Mouse (Mus musculus): ENCODE measurements around the gene Zfp652.
"Not testable (repeated sequence)": the region's sequence is repeated elsewhere in the genome, so short reads cannot be mapped to it uniquely, and the experiment has no call there.

The Zfp652 gene

DNA sequence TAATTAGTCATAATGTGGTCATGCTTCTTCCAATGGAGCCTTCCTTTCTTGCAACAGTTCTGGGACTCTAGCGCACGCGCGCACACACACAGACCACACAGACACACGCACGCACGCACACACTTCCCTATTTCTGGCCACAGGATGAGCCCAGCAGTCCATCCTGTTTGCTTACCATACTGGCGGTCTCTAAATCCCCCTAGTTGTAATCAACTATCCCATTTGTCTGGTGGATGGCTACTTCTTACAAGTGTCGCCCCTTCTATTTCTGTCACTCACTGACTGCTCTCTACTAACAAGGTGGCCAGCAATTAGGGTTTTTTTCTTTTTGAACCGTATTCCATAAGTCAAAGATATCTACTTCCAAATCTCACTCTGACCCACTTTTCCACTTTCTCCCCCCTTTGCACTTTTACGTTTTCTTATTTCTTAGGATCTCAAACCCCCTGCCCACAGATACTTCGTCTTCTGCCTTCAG is 349 bp upstream of the Zfp652 start:
- no peak for DNase-seq (ENCODE audit: low read depth)

DNA sequence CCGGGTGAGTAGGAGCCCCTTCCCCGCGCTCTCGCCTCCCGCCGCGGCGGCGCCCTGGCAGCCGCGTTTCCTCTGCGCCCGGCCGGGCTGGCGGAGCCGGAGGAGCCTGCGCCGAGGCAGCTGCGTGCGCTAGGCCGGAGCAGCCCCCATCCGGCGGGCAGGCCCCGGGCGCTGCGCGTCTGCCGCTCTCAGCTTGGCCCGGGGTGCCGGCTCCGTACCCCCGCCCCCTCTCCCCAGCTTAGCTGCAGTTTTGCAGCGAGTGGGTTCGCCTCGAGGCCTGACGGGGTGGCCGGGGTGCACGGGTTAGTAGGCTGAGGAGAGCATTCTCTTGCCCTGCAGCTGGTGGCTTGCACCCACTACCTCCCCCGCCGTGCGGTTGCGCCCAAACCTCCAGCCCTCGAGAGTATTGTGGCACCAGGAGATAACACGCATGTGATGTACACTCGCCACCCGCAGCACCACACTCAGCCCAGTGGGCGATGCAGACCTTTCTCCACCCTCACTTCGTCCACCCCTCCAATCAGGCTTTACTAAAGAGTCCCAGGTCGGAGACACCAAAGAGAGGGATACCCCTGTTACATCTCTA is 845 bp downstream of the Zfp652 start:
- DNase-seq (ENCODE audit: low read depth): no peak

DNA sequence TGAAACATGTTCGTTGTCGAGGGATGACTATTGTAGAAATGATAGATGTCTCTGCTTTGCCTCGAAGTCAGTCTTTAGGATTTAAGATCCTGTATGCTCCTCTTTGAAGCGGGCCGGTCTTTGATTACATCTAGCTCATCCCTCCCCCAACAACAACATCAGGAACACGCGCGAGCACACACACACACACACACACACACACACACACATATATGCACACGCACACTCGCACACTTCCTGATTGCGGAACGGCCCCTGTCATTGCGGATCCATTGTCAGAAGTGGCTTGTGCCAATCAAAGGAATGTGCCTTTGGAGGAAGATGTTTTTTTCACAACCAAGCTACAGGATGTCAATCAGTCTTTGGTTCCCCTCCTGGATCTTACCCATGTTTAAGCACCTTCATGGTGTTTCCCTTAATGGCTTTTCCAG is 1.4 kb downstream of the Zfp652 start:
- DNase-seq (ENCODE audit: low read depth): no peak

DNA sequence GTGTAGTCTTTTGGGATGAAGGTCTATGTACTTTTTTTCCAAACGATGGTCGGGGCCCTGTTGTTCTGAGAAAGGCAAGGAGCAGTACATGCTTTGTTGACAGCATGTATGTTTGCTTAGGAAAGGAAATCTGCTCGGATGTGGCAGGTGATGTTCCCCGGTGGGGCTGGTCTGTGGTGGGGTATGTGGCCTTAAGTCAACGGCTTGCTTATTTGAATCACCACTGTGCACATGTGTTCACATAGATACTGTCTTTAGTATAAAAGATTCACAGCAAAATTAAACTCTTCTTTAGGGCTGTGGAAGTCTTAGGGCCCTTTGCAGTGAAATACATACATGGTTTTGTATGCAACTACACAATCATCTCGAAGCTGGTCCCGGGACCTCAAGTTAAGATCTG is 1.9 kb downstream of the Zfp652 start:
- no peak for DNase-seq (ENCODE audit: low read depth)

DNA sequence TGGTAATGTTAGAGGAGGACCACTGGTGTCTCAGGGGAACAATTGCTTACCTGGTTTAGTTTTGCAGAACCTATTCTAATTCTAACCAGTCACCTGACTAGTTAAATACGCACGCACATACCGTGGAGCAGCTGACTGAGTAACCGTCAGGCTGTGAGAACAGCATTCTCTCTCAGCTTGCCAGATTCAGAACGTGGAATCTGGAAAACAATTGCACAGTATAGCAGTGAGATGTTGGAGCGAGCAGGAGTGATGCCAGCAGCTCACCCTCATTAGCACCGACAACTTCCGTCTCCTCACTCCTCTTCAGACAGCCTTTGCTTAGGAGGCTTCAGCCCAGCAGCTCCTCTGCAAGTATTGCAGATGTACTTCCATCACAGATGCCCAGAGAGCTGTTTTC is 3.7 kb downstream of the Zfp652 start:
- DNase-seq (ENCODE audit: low read depth): no peak

DNA sequence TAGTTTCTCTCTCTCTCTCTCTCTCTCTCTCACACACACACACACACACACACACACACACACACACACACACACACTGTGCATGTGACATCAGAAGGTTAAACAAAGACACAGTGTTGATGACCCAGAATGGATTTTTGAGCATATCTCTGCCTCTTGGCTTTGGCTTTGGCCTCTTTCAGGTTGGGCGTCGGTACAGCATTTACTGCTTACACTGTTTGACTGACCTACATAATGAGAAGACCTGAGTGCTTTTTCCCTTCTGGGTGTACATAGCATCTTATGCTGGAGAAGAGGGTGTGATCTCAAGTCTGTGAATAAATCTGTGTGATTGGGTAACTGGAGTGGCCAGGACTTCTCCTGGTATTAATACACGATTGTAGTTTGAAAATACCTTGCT is 6.9 kb downstream of the Zfp652 start:
- no peak for DNase-seq (ENCODE audit: low read depth)

DNA sequence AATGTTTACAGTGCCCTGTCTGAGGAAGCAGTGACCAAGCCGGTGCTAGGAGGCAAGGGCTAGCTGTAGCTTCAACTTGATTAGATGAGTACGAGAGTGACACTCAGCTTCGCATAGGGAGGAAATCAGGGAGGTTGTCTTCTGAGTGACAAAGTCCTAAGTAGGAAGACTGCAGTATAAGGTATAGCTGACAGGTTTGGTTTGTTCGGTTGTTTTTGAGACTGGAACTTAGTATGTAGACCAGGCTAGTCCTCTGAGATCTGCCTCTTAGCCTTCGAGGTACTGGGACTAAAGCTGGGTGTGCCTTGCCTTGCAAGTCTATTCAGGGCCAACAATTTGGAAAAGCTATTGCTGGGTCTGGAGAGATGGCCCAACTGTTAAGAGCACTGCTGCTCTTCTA is 10.8 kb downstream of the Zfp652 start, which contains the start of gene B130006D01Rik:
Gene B130006D01Rik (plus strand): TSS at position 301 of the 400 bp plus-strand sequence.
- no peak for DNase-seq (ENCODE audit: low read depth)

DNA sequence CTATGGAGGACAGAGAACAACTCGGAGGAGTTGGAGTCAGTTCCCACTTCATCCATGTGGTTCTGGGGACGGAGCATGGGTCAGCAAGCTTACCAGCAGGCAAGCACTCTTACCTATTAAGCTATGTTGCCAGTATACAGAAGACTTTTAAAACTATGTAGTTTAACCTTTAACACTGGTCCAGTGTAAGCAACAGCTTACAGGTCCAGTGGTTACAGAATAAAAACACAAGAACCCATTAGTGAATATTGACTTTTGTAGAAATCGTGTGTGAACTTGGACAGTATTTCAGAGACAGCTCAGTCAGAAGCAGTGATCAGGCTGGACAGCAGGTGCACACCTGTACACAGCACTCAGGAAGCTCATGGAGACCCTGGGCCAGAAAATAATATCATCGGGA is 12.0 kb downstream of the Zfp652 start:
- no peak for DNase-seq (ENCODE audit: low read depth)

DNA sequence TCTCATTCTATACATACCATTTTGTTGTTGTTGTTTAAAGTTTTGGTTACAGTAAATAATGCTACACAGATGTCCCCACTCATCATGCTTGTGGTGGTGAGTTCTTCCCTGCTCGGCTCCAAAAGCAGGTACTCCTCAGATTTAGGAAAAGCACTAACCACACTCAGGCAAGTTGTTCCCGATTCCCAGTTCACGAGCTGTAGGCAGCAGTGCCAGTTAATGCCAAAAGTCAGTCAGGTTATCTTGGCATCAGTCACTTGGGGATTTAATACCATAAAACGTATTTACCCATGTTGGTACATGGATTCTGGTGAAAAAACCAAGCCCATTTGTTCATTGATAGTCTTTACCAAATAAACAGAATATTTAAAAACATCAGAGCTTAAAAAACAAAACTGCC is 13.7 kb downstream of the Zfp652 start:
- DNase-seq (ENCODE audit: low read depth): no peak

DNA sequence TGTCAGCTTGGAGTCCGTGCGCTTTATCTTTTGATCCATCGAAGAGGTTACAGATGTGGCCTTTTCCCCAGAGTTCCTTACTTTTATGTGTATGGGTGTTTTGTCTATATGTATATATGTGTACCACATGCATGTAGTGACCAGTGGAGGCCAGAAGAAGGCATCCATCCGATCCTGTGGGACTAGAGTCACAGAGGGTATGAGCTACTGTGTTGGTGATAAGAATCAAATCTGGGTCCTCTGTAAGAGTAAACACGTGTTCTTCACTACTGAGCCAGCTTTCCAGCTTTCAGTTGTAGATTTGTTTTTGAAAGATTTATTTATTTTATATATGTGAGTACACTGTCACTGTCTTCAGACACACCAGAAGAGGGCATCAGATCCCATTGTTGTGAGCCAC is 15.5 kb downstream of the Zfp652 start:
- DNase-seq (ENCODE audit: low read depth): no peak

DNA sequence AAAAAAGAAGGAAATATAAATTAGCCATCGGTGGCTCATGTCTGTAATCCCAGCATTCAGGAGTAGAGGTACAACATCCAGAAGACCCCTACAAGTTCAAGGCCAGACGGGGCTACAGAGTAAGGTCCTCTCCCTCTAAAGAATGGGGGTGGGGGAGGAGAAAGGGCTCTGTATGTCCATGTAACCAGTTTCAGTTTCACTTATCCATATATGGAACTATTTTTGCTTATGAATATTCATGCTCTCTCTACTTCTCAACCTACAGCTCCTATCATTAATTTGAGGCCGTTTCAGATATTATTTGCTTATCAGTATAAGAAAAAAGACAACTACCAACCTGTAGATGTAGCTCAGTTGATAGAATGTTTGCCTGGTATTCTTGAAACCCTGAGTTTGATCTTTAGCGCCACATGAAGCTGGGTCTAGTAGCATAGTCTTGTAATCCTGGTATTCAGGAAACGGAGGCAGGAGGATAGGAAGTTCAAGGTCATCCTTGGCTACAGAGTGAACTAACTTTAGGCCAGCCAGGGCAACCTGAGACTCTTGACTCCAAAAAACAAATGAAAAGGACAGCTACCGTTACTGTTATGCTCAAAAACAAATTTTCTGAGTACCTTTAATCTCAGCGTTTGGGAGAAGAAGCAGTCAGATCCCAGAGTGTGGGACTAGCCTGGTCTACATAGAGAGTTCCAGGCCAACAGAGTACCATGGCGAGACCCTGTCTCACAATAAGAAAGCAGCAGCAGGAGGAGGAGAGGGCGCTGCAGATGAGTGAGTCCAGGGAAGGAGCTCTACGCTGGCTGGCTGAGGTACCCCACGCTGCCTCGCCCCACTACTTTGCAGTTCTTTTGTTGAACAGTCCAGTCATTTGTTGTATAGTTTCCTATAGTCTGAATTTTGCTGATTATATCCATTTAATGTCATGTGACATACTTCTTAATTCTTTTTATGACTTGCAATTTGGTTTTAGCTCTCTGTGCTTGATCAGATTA is 16.7 kb downstream of the Zfp652 start:
- no peak for DNase-seq (ENCODE audit: low read depth)

DNA sequence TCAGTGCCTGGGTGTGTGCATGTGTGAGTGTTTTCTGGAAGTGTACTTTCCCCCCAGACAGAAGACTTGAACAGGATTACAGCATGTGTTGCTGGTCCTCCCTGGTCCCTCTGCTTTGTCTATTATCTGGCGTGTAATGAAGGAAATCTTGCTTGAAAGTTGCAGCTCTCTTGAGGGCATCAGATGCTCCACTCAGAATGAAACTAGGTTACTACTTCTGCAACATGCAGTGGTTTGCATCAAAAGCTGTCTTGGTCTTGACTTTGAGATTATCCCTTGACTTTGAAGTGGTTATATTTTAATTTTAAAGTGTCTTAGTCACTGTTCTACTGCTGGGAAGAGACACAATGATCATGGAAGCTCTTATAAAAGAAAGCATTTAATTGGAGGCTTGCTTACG is 22.0 kb downstream of the Zfp652 start:
- no peak for DNase-seq (ENCODE audit: low read depth)

DNA sequence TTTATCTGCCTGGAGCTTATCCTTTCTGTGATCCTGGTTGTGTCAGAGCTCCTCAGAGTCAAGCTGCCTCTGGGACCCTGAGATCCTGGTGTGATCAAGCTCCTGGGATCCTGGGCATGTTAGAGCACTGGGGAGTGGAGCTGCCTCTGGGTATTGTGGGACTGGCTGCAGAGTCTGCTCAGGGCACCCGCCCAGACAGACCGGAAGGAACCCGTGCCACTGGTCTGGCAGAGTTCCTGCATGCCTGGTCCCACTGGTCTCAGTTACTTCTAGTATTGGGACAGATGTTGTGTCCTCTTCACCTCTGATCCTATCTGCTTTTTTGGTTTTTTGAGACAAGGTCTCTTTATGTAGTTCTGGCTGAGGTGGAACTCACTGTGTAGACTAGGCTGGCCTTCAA is 25.3 kb downstream of the Zfp652 start:
- no peak for DNase-seq (ENCODE audit: low read depth)

DNA sequence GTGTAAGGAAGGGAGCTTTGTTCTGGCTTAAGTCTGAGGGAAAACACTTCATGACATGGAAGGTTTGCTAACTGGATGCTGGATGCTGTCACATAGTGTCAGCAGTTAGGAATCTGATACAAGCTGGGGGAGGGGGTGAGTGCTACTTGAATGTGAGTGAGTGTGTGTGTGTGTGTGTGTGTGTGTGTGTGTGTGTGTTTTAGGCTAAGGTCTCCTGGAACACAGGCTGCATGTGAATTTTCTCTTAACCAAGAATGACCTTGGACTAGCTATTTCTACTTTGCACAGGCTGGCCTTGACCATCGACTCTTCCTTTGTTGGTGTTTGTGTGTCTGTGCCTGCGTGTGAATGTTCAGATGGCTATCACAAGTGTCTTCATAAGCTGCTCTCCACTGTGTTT is 32.0 kb downstream of the Zfp652 start:
- no peak for DNase-seq (ENCODE audit: low read depth)

DNA sequence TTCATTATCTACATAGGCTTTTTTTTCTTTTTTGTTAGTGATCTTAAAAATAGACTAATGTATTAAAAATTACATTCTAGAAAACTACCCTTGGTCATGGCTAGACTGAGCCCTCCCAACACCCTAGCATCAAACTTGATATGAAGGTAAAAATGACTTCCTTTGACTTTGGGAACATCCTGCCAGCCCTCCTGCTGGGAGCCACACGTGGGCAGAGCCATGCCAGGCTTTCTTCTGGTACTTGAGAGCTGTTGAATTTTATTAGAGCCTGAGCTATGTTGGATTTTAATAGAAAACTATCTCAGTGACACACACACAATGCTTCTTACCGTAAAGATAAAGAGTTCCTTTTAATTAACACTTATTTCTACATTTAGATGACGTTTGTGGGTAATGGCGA is 34.3 kb downstream of the Zfp652 start:
- no peak for DNase-seq (ENCODE audit: low read depth)

DNA sequence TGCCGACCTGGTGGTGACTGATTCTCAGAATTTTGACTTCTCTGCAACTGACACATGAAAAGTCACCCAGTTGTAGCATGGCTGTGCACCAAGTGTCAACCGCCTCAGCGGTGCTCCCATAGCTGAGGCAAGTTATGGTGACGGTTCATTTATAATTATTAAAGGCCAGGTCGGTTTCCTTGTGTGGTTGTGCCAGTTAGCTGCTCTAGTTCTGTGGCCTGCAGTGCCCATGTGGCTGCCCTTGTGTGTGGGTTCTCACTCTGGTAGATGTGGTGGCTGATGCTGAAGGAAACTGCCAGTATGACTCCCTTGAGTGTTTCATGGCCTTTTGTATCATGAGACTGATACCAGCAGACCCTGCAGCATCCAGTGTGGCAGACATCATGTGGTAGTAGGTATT is 35.9 kb downstream of the Zfp652 start:
- no peak for DNase-seq (ENCODE audit: low read depth)

DNA sequence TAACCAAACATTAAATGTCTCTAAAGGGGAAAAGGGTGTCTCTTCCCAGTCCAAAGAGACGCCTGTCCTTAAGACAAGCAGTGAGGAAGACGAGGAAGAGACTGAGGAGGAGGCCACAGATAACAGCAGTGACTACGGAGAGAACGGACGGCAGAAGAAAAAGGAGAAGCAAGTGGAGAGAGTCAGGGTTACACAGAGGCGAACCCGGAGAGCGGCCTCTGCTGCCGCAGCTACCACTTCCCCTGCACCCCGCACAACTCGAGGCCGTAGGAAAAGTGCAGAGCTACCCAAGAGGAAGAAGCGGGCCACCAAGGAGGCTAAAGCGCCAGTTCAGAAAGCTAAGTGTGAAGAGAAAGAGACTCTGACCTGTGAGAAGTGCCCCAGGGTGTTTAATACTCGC is 37.1 kb downstream of the Zfp652 start:
- no peak for DNase-seq (ENCODE audit: low read depth)

DNA sequence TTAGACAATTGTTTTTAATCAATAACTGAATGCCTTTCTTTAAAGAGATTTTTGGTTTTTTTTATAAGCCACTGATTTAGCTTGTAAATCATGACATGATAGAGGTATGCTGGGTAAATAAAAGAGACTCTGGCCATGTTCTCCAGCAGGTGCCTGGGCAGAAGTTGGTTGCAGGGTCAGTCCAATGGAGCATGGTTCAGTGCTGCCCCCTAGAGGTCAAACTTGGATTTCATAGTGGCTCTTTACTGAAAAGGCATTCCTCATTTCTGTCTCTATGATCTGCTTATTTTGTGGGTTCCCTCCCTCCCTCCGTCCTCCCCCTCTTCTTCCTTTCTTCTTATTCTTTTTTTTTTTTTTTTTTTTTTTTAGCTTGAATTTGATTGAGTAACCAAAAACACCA is 38.5 kb downstream of the Zfp652 start:
- DNase-seq (ENCODE audit: low read depth): peak; percentile 41

DNA sequence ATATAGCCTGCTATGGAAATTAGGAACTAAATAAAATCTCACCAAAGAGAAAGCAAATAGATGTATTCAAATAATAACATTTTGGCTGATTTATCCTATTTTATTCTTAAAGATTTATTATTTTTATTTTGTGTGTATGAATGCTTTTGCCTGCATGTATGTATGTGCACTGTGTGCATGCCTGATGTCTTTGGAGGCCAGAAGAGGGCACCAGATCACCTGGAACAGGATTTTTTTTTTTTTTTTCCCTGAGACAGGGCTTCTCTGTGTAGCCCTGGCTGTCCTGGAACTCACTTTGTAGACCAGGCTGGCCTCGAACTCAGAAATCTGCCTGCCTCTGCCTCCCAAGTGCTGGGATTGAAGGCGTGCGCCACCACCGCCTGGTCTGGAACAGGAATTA is 42.7 kb downstream of the Zfp652 start:
- not testable (repeated sequence) for DNase-seq (ENCODE audit: low read depth)

DNA sequence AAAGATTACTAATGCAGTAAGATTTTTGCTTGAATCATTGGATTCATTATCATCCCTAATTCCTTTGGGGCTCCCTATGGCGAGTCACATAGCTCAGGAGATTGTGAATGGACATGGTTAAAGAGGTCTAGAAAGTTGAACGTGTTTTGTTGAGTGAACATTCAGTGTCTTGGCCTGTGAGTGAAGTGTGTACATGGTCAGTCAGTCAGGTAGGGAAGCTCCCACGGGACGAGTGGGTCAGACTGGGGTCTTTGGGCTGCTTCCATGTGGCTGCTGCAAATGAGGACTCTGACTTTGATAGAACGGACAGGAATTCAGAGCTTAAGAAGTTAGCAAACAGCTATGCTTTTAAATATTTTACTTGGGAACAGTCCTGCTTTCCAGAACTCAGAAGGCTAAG is 48.0 kb downstream of the Zfp652 start:
- DNase-seq (ENCODE audit: low read depth): no peak

DNA sequence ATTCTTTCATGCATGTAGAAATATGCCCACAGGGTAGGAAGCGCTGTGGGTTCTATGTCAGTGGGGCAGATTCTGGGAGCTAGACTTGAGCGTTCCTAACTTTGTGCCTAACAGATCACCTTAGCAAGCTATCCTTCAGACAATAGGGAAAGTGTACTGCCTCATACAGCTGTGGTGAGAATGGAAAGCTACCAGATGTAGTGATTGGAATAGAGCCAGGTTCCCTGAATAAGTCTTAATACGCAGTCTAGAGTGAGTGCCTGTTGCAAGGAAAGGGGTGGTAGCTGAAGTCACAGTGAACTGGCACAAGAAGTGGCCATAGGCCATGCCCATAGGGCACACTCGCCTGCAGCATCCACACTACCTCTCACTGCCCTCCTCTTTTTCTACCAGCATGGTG is 50.5 kb downstream of the Zfp652 start:
- DNase-seq (ENCODE audit: low read depth): no peak

DNA sequence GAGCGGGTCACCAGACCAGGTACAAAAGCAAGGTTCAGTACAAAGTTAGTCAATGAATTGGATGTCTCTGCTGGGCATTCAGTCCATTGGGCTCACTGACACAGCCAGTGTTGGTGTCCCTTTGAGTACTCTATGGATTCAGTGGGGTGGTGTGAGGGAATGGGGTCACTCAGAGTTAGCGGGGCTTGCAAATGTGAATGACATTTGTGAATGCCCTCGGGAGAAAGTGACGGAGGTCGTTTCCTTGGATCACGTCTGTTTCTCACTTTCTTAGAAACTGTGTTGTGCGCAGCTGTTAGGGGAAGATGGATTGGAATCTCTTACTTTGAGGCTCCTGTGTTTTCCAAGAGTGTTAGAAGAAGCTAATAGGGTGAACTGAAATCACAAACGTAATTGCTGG is 52.3 kb downstream of the Zfp652 start:
- DNase-seq (ENCODE audit: low read depth): no peak

DNA sequence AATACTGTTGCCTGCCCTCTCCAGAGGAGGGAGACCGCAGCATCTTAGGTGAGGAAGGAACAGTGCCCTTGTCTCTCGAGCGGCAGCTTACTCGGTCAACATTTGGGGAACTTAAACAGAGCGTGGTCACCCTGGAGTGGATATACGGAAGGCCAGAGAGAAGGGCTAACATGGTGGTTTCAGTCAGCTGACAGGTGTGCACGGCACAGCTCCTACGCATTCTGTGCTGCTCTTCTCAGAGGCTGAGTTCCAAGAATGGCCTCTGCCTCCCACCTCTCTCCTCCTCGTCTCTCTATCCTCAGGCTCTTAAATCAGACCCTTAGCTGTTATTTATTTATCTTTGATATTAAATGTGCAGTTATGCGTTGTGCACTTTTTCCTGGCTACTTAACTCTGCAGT is 52.9 kb downstream of the Zfp652 start:
- DNase-seq (ENCODE audit: low read depth): no peak
